Mouse (Mus musculus): ENCODE measurements around the gene Glis2.

DNA sequence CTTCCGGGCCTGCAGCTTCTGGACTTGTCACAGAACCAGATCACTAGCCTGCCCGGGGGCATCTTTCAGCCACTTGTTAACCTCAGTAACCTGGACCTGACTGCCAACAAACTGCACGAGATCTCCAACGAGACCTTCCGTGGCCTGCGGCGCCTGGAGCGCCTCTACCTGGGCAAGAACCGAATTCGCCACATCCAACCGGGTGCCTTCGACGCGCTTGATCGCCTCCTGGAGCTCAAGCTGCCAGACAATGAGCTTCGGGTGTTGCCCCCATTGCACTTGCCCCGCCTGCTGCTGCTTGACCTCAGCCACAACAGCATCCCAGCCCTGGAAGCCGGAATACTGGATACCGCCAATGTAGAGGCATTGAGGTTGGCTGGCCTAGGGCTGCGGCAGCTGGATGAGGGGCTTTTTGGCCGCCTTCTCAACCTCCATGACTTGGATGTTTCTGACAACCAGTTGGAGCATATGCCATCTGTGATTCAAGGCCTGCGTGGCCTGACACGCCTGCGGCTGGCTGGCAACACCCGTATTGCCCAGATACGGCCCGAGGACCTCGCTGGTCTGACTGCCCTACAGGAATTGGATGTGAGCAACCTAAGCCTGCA is 54.0 kb downstream of the Glis2 start:
- no peak for TF ChIP-seq ZMIZ1 (IDR thresholded peaks at IDR 0.05; ENCODE audit: low read depth, low read length)
- TF ChIP-seq USF1 (IDR thresholded peaks at IDR 0.05; ENCODE audit: low read depth, low read length): no peak
- no peak for TF ChIP-seq EP300 (IDR thresholded peaks at IDR 0.05; ENCODE audit: low read depth in 1 of 2, low read length in 2 of 2)
- TF ChIP-seq NRF1 (IDR thresholded peaks at IDR 0.05; ENCODE audit: insufficient read depth, low read depth, low read length, poor library complexity, severe bottlenecking): no peak
- TF ChIP-seq CTCF (IDR thresholded peaks at IDR 0.05 in 2 of 3, conservative IDR thresholded peaks at IDR 0.05 in 1 of 3; ENCODE audit: control insufficient read depth in 1 of 3, insufficient read depth in 1 of 3, low read depth in 2 of 3, low read length in 3 of 3, poor library complexity in 1 of 3, severe bottlenecking in 1 of 3): no peak
- no peak for TF ChIP-seq TBP (IDR thresholded peaks at IDR 0.05; ENCODE audit: low read depth, low read length)
- TF ChIP-seq MAFK (IDR thresholded peaks at IDR 0.05; ENCODE audit: borderline replicate concordance, low read depth, low read length): no peak
- no peak for TF ChIP-seq POLR2A (IDR thresholded peaks at IDR 0.05; ENCODE audit: control insufficient read depth in 1 of 2, insufficient read depth in 1 of 2, low read depth in 1 of 2, low read length in 2 of 2, poor library complexity in 1 of 2)
- no peak for TF ChIP-seq RCOR1 (IDR thresholded peaks at IDR 0.05; ENCODE audit: low read depth, low read length)
- TF ChIP-seq MXI1 (IDR thresholded peaks at IDR 0.05; ENCODE audit: low read depth, low read length): no peak
- no peak for TF ChIP-seq SMC3 (IDR thresholded peaks at IDR 0.05; ENCODE audit: low read depth, low read length)
- no peak for TF ChIP-seq GABPA (IDR thresholded peaks at IDR 0.05; ENCODE audit: low read depth, low read length)
- no peak for TF ChIP-seq RAD21 (IDR thresholded peaks at IDR 0.05; ENCODE audit: low read depth, low read length)
- no peak for TF ChIP-seq MAX (IDR thresholded peaks at IDR 0.05; ENCODE audit: low read length)

All from MEL (cell line).